In genomic region chr3:40951365-40951764, GRCm38 (mm10) we compare ENCODE assay signal across 7 mouse cellular contexts. TPM values are rescaled to one million over a fixed set of nuclear protein-coding genes. Genes with fewer than 3 reads are reported as not detected.
DNase-seq lines count a peak whose midpoint lies in the region; ATAC-seq and TF ChIP-seq lines count a peak whose summit lies in the region.

No protein-coding gene starts in this region.

- H3K27me3 ChIP-seq in heart, embryonic 14.5 days (ENCODE audit: control insufficient read depth, insufficient read depth, low read length) = no peaks in the 10 kb centered on the region
- peaks cover 16% of the 10 kb centered on the region for H3K27me3 ChIP-seq in liver, embryonic 12.5 days (replicated peaks)

- no peaks in the 10 kb centered on the region for H3K36me3 ChIP-seq in heart, embryonic 14.5 days (ENCODE audit: control insufficient read depth, insufficient read depth, low read length)
- no peaks in the 10 kb centered on the region for H3K36me3 ChIP-seq in liver, embryonic 12.5 days

- WGBS in heart, embryonic 14.5 days = 12% methylated on average over 7 of the region's 7 CpGs
- 6% methylated on average over 7 of the region's 7 CpGs for whole genome bisulfite sequencing in liver, embryonic 12.5 days (ENCODE audit: insufficient replicate concordance)

- peak overlapping the region in 1 of 2 experiments; percentile 91; a peak in 1 of 4 replicates for H3K27ac ChIP-seq in heart, embryonic 14.5 days (replicated peaks in 1 of 2; ENCODE audit: control insufficient read depth in 1 of 2, insufficient read depth in 1 of 2, low read depth in 2 of 2, low read length in 2 of 2)
- peak overlapping the region; percentile 95 for H3K27ac ChIP-seq in liver, embryonic 12.5 days

- TF ChIP-seq CTCF in brain, embryonic 14.5 days (IDR thresholded peaks at IDR 0.05; ENCODE audit: borderline replicate concordance, extremely low read depth, insufficient read depth, insufficient read length) = no peak

- H3K9me3 ChIP-seq in heart, embryonic 14.5 days (ENCODE audit: control insufficient read depth, low read length) = no peaks in the 10 kb centered on the region
- no peaks in the 10 kb centered on the region for H3K9me3 ChIP-seq in liver, embryonic 12.5 days (replicated peaks)

- peak; percentile 5 for DNase-seq in spleen, adult 12 weeks (ENCODE audit: low spot score)
- DNase-seq in spleen, postnatal 4 days (ENCODE audit: low spot score in 2 of 2) = no peak
- peak; percentile 41 for DNase-seq in brain, embryonic 14.5 days (ENCODE audit: low read depth)
- DNase-seq in frontal cortex, postnatal 25 days (ENCODE audit: low spot score in 2 of 2) = no peak

- peak overlapping the region; percentile 85 for H3K9ac ChIP-seq in heart, embryonic 14.5 days (ENCODE audit: low read length)
- H3K9ac ChIP-seq in liver, embryonic 12.5 days = peak overlapping the region; percentile 96

- H3K4me3 ChIP-seq in heart, embryonic 14.5 days (ENCODE audit: control insufficient read depth in 1 of 2, insufficient read depth in 1 of 2, low read depth in 1 of 2, low read length in 2 of 2) = peak overlapping the region; percentile 71 to 82
- H3K4me3 ChIP-seq in liver, embryonic 12.5 days = peak overlapping the region; percentile 88

- TF ChIP-seq POLR2A in brain, embryonic 14.5 days (IDR thresholded peaks at IDR 0.05; ENCODE audit: borderline replicate concordance, extremely low read depth, insufficient read depth, insufficient read length, poor library complexity, severe bottlenecking) = no peak

- peaks cover 2 to 11% of the 10 kb centered on the region in 2 experiments; a peak in 2 of 4 replicates for H3K4me1 ChIP-seq in heart, embryonic 14.5 days (ENCODE audit: control insufficient read depth in 2 of 2, insufficient read depth in 2 of 2, low read length in 2 of 2)
- H3K4me1 ChIP-seq in liver, embryonic 12.5 days = peaks cover 25% of the 10 kb centered on the region

- peak overlapping the region; percentile 97 for H3K4me2 ChIP-seq in heart, embryonic 14.5 days (ENCODE audit: low read length)
- peak overlapping the region; percentile 99 for H3K4me2 ChIP-seq in liver, embryonic 12.5 days

- ATAC-seq in heart, embryonic 14.5 days (ENCODE audit: insufficient number of reproducible peaks, insufficient read depth, low FRiP score, low read depth) = no peak
- no peak for ATAC-seq in liver, embryonic 12.5 days
- peak; percentile 17; the same call in 1 of the 2 replicates for ATAC-seq in neutrophil, adult 5-6 weeks (ENCODE audit: extremely low read depth, insufficient number of reproducible peaks, low FRiP score, poor library complexity, severe bottlenecking)

RNA-seq across cellular contexts. Expression of gene Larp1b, which starts 1.7 kb away (rescaled TPM):
- 5.9 and 8.4 TPM in 2 replicates for polyA plus RNA-seq in brain, embryonic 14.5 days (2012; rRNA removed)
- 14.5 and 15.7 TPM in 2 replicates for polyA plus RNA-seq in heart, embryonic 14.5 days (2014; fragmentation: Nextera tagmentation; extraction: Ambion mirVana)
- 10.2 and 10.7 TPM in 2 replicates for polyA plus RNA-seq in liver, embryonic 12.5 days (2016; fragmentation: Nextera tagmentation; extraction: Ambion mirVana)
- total RNA-seq in neutrophil, adult 5-6 weeks (2017) = 26.5 and 35.8 TPM in 2 replicates

RNA-seq across cellular contexts. Expression of gene 1700034I23Rik, which starts 49.0 kb away (rescaled TPM):
- 0.05 and 0.09 TPM in 2 replicates for polyA plus RNA-seq in brain, embryonic 14.5 days (2012; rRNA removed)
- 0.30 and 0.36 TPM in 2 replicates for polyA plus RNA-seq in heart, embryonic 14.5 days (2014; fragmentation: Nextera tagmentation; extraction: Ambion mirVana)
- 0.06 TPM in 1 of 2 replicates, not detected in the other for polyA plus RNA-seq in liver, embryonic 12.5 days (2016; fragmentation: Nextera tagmentation; extraction: Ambion mirVana)
- 0.12 TPM in 1 of 2 replicates, not detected in the other for total RNA-seq in neutrophil, adult 5-6 weeks (2017)

Comparison
In these comparisons a context has a peak if more than half of its experiments do, and no peak if none do; other contexts are left out.
1. DNase-seq: peak in spleen, adult 12 weeks (single experiment) and brain, embryonic 14.5 days (single experiment); none in spleen, postnatal 4 days (0 of 2) and frontal cortex, postnatal 25 days (0 of 2).